Mouse (Mus musculus) midbrain, embryonic 11.5 days (tissue): ENCODE data around the gene Dars. TPM values are rescaled to one million over a fixed set of nuclear protein-coding genes. Genes with fewer than 3 reads are reported as not detected.
A peak's percentile ranks its signal among the peaks of the same experiment; 100 is the strongest.

Experiments
- ATAC-seq: fragments of 200-750 bp; cut with Nextera tagmentation; 2 replicates; pipeline ENCODE4 v1.8.0; 2017; ENCODE audit warnings: moderate TSS enrichment, moderate library complexity; ENCODE audit not compliant: low FRiP score
- DNase-seq: peaks from one replicate; pipeline ENCODE4 v3.0.0; 2015; ENCODE audit warnings: low spot score; ENCODE audit errors: missing footprints
- H3K27ac ChIP-seq: fragments of 300-500 bp; sonication (generic); 2 replicates; pipeline ENCODE4 v1.5.1; 2014; ENCODE audit warnings: low read depth, low read length
- H3K27me3 ChIP-seq: fragments of 300-500 bp; sonication (generic); 2 replicates; pipeline ENCODE4 v1.6.1; 2014; ENCODE audit warnings: mild to moderate bottlenecking, low read length, moderate library complexity, mixed read lengths; ENCODE audit not compliant: control insufficient read depth, insufficient read depth
- H3K36me3 ChIP-seq: fragments of 300-500 bp; sonication (generic); 2 replicates; pipeline ENCODE4 v1.6.1; 2014; ENCODE audit warnings: mild to moderate bottlenecking, low read length, moderate library complexity, mixed read lengths; ENCODE audit not compliant: control insufficient read depth, insufficient read depth
- H3K4me1 ChIP-seq: fragments of 300-500 bp; sonication (generic); 2 replicates; pipeline ENCODE4 v1.6.1; 2014; ENCODE audit warnings: low read length; ENCODE audit not compliant: control insufficient read depth, insufficient read depth
- H3K4me2 ChIP-seq: fragments of 300-500 bp; sonication (generic); 2 replicates; pipeline ENCODE4 v1.6.1; 2014; ENCODE audit warnings: mild to moderate bottlenecking, moderate library complexity
- H3K4me3 ChIP-seq: fragments of 300-500 bp; sonication (generic); 2 replicates; pipeline ENCODE4 v1.5.1; 2014; ENCODE audit warnings: low read depth, low read length
- H3K9ac ChIP-seq: fragments of 300-500 bp; sonication (generic); 2 replicates; pipeline ENCODE4 v1.6.1; 2014; ENCODE audit warnings: low read length
- H3K9me3 ChIP-seq: fragments of 300-500 bp; sonication (generic); 2 replicates; pipeline ENCODE4 v1.6.1; 2016; ENCODE audit warnings: low read length; ENCODE audit not compliant: control insufficient read depth
- WGBS: fragments of 180-500 bp; shearing (Covaris S2); extraction: QIAGEN DNeasy Blood & Tissue Kit; methylation state at CpG from one replicate; pipeline ENCODE4 v1.1.7; 2014; 5-methylcytosine and 5-hydroxymethylcytosine counted together
- polyA plus RNA-seq: library from polyadenylated mRNA; unstranded; fragments of >200 nt; fragmentation: Nextera tagmentation; extraction: Ambion mirVana; gene quantifications from 2 replicates; pipeline ENCODE4 v1.2.1, GENCODE M21; 2014

Gene Dars
- polyA plus RNA-seq, 1 experiment from 2014 or later, result 126 TPM

GRCm38 (mm10) chr1:128400926-128401325, 16.2 kb downstream of the Dars start:
- H3K4me3 ChIP-seq, result no peak overlapping the region
- peak; percentile 62 for ATAC-seq
- peaks cover 2% of the 10 kb centered on the region; the same call in 1 of the 2 replicates for H3K36me3 ChIP-seq
- H3K9me3 ChIP-seq, result no peaks in the 10 kb centered on the region
- H3K4me2 ChIP-seq, result no peak overlapping the region
- H3K4me1 ChIP-seq, result peaks cover 26% of the 10 kb centered on the region
- H3K9ac ChIP-seq, result no peak overlapping the region
- WGBS, result 6% methylated on average over 2 of the region's 2 CpGs
- H3K27me3 ChIP-seq, result no peaks in the 10 kb centered on the region
- DNase-seq, result peak; percentile 83
- H3K27ac ChIP-seq, result peak overlapping the region; percentile 46

GRCm38 (mm10) chr1:128399941-128400915, 16.9 kb downstream of the Dars start:
- peak overlapping the region; percentile 46 for H3K27ac ChIP-seq
- no peaks in the 10 kb centered on the region for H3K9me3 ChIP-seq
- H3K27me3 ChIP-seq, result no peaks in the 10 kb centered on the region
- DNase-seq (peak; percentile 90), ATAC-seq (peak; percentile 67)
- H3K4me1 ChIP-seq, result peaks cover 21% of the 10 kb centered on the region
- H3K36me3 ChIP-seq, result peaks cover 2% of the 10 kb centered on the region; the same call in 1 of the 2 replicates
- no peak overlapping the region for H3K4me2 ChIP-seq
- no peak overlapping the region for H3K4me3 ChIP-seq
- no peak overlapping the region for H3K9ac ChIP-seq
- 36% methylated on average over 5 of the region's 5 CpGs for WGBS

GRCm38 (mm10) chr1:128398738-128399445, 18.3 kb downstream of the Dars start:
- DNase-seq, result peak; percentile 37
- peaks cover 2% of the 10 kb centered on the region; the same call in 1 of the 2 replicates for H3K36me3 ChIP-seq

DNA sequence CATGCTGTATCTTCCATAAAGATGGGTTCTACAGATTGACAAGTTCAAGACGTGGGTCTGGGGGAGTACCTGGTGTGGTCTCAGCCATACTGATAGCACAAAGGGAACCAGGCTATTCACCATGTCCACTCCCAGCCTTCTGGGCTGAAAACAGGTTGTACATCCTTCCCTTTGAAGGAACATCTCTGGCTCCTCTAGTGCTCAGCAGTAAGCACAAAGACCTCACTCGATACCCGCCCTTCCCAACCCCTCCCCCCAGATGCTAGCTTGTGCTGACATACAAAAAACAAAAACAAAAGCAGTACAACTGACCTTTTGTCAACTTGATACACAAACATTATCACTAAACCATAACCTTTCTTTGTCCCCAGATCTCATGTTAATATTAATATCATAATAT, 22.5 kb downstream of the Dars start:
- Histone ChIP-seq H3K27me3 (no peaks in the 10 kb centered on the region), H3K4me3 (no peak overlapping the region), H3K4me2 (no peak overlapping the region), H3K9ac (no peak overlapping the region), H3K36me3 (peaks cover 2% of the 10 kb centered on the region; the same call in 1 of the 2 replicates), H3K4me1 (peaks cover 3% of the 10 kb centered on the region; the same call in 1 of the 2 replicates), H3K27ac (no peak overlapping the region), H3K9me3 (no peaks in the 10 kb centered on the region)
- no peak for ATAC-seq
- WGBS, result 84% methylated on average over 3 of the region's 3 CpGs
- no peak for DNase-seq

More at GRCm38 (mm10) chr1:128398738-128399445, 18.3 kb downstream of the Dars start:
- H3K4me1 ChIP-seq, result peaks cover 16% of the 10 kb centered on the region
- no peak overlapping the region for H3K4me2 ChIP-seq
- H3K27me3 ChIP-seq, result no peaks in the 10 kb centered on the region
- no peak for ATAC-seq
- 81% methylated on average over 5 of the region's 5 CpGs for WGBS
- H3K9ac ChIP-seq, result no peak overlapping the region
- no peaks in the 10 kb centered on the region for H3K9me3 ChIP-seq
- no peak overlapping the region for H3K27ac ChIP-seq
- no peak overlapping the region for H3K4me3 ChIP-seq

DNA sequence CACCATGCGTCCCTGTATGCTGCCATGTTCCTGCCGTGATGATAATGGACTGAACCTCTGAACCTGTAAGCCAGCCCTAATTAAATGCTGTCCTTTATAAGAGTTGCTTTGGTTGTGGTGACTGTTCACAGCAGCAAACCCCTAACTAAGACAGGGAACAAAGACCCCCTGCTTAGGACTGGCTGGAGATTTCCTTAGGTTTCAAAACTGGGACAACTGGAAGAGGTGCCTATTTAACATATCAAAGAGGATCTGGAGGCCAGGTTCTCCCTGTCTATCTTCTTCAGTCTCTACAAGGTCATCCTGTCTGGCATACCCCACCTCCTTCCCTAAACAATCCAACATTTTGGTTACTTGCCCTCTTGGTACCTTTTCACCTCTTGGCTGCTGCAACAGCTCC, 24.8 kb downstream of the Dars start:
- WGBS, result 54% methylated on average over 2 of the region's 2 CpGs

GRCm38 (mm10) chr1:128386487-128386886, 30.7 kb downstream of the Dars start:
- DNase-seq (no peak), ATAC-seq (no peak)
- H3K36me3 ChIP-seq, result peaks cover 5% of the 10 kb centered on the region; the same call in 1 of the 2 replicates
- 0 out of 2 replicates have a peak, but pooled peaks cover 3% of the 10 kb centered on the region for H3K4me1 ChIP-seq
- H3K4me2 ChIP-seq, result no peak overlapping the region
- H3K9ac ChIP-seq, result no peak overlapping the region
- H3K4me3 ChIP-seq, result no peak overlapping the region
- no peaks in the 10 kb centered on the region for H3K27me3 ChIP-seq
- 96% methylated on average over 7 of the region's 7 CpGs for WGBS
- no peak overlapping the region for H3K27ac ChIP-seq
- no peaks in the 10 kb centered on the region for H3K9me3 ChIP-seq

More for the DNA sequence above, 24.8 kb downstream of the Dars start:
- DNase-seq (no peak), ATAC-seq (no peak)
- Histone ChIP-seq H3K4me3 (no peak overlapping the region), H3K4me2 (no peak overlapping the region), H3K9ac (no peak overlapping the region), H3K36me3 (peaks cover 4% of the 10 kb centered on the region; the same call in 1 of the 2 replicates), H3K4me1 (0 out of 2 replicates have a peak, but pooled peaks cover 3% of the 10 kb centered on the region), H3K27me3 (no peaks in the 10 kb centered on the region), H3K9me3 (no peaks in the 10 kb centered on the region), H3K27ac (no peak overlapping the region)

GRCm38 (mm10) chr1:128376841-128377240, 40.3 kb downstream of the Dars start:
- H3K27ac ChIP-seq, result no peak overlapping the region
- peaks cover 5% of the 10 kb centered on the region; the same call in 1 of the 2 replicates for H3K36me3 ChIP-seq
- H3K9me3 ChIP-seq, result no peaks in the 10 kb centered on the region
- ATAC-seq, result no peak
- H3K4me2 ChIP-seq, result no peak overlapping the region
- no peak overlapping the region for H3K9ac ChIP-seq
- no peak for DNase-seq
- no peaks in the 10 kb centered on the region for H3K27me3 ChIP-seq
- no peak overlapping the region for H3K4me3 ChIP-seq
- 0 out of 2 replicates have a peak, but pooled peaks cover 2% of the 10 kb centered on the region for H3K4me1 ChIP-seq
- WGBS, result 96% methylated on average over 4 of the region's 4 CpGs

- no peak overlapping the region for H3K4me3 ChIP-seq
- H3K27me3 ChIP-seq, result no peaks in the 10 kb centered on the region
- DNase-seq, result no peak
- no peaks in the 10 kb centered on the region for H3K9me3 ChIP-seq
- 83% methylated on average over 7 of the region's 7 CpGs for WGBS
- no peak overlapping the region for H3K9ac ChIP-seq
- peak; percentile 41; the same call in 1 of the 2 replicates for ATAC-seq
- H3K36me3 ChIP-seq, result no peaks in the 10 kb centered on the region; the same call in 1 of the 2 replicates
- H3K4me2 ChIP-seq, result no peak overlapping the region
- no peak overlapping the region for H3K27ac ChIP-seq
- 0 out of 2 replicates have a peak, but pooled peaks cover 2% of the 10 kb centered on the region for H3K4me1 ChIP-seq
These were observed 44.9 kb downstream of the Dars start for GRCm38 (mm10) chr1:128372143-128372860.
